Mouse (Mus musculus) cerebellum, adult 18-20 months (tissue): ENCODE measurements around the gene Ppp2r5c.

Source experiments
- DNase-seq, 2 experiments: peaks; one replicate each; pipeline ENCODE4 v3.0.0; 2021

The Ppp2r5c gene

GRCm38 (mm10) chr12:110444530-110444929 lies 2.4 kb upstream of the Ppp2r5c start:
- DNase-seq: no peak

GRCm38 (mm10) chr12:110445775-110446174 lies 1.1 kb upstream of the Ppp2r5c start:
- DNase-seq: no peak

- peak; percentile 66 to 69 for DNase-seq
Measured at GRCm38 (mm10) chr12:110447306-110447705, 386 bp downstream of the Ppp2r5c start.

- no peak for DNase-seq
Measured at GRCm38 (mm10) chr12:110448767-110449166, 1.8 kb downstream of the Ppp2r5c start.

- peak; percentile 71 to 74 for DNase-seq
Measured at GRCm38 (mm10) chr12:110454223-110454622, 7.3 kb downstream of the Ppp2r5c start.

GRCm38 (mm10) chr12:110456024-110456423 lies 9.1 kb downstream of the Ppp2r5c start:
- no peak for DNase-seq

GRCm38 (mm10) chr12:110458667-110459066 lies 11.7 kb downstream of the Ppp2r5c start:
- DNase-seq: no peak

GRCm38 (mm10) chr12:110460418-110461300 lies 13.7 kb downstream of the Ppp2r5c start:
- peak; percentile 81 to 89 for DNase-seq

- no peak for DNase-seq
Measured at GRCm38 (mm10) chr12:110463711-110464110, 16.8 kb downstream of the Ppp2r5c start.

- DNase-seq: no peak
Measured at GRCm38 (mm10) chr12:110471426-110471825, 24.5 kb downstream of the Ppp2r5c start.

- no peak for DNase-seq
Measured at GRCm38 (mm10) chr12:110472247-110472646, 25.3 kb downstream of the Ppp2r5c start.

GRCm38 (mm10) chr12:110474497-110474896 lies 27.6 kb downstream of the Ppp2r5c start:
- no peak for DNase-seq

- no peak for DNase-seq
Measured at GRCm38 (mm10) chr12:110476561-110476960, 29.6 kb downstream of the Ppp2r5c start.

GRCm38 (mm10) chr12:110477906-110478305 lies 31.0 kb downstream of the Ppp2r5c start:
- no peak for DNase-seq

- DNase-seq: no peak
Measured at GRCm38 (mm10) chr12:110478601-110479008, 31.7 kb downstream of the Ppp2r5c start.

- no peak for DNase-seq
Measured at GRCm38 (mm10) chr12:110479268-110479667, 32.3 kb downstream of the Ppp2r5c start.

GRCm38 (mm10) chr12:110480701-110481100 lies 33.8 kb downstream of the Ppp2r5c start:
- DNase-seq: no peak

GRCm38 (mm10) chr12:110483761-110484160 lies 36.8 kb downstream of the Ppp2r5c start:
- DNase-seq: no peak

GRCm38 (mm10) chr12:110484824-110485584 lies 38.1 kb downstream of the Ppp2r5c start:
- no peak for DNase-seq

GRCm38 (mm10) chr12:110485585-110486331 lies 38.8 kb downstream of the Ppp2r5c start:
- DNase-seq: peak; percentile 64 to 80

GRCm38 (mm10) chr12:110486852-110487251 lies 39.9 kb downstream of the Ppp2r5c start:
- DNase-seq: no peak

GRCm38 (mm10) chr12:110488031-110488430 lies 41.1 kb downstream of the Ppp2r5c start:
- no peak for DNase-seq
